Mouse (Mus musculus) ES-Bruce4 (cell line): ENCODE measurements around the gene Fars2.

Source experiments
- CTCF ChIP-seq: IDR thresholded peaks from one replicate; pipeline ENCODE4 v1.8.1; 2011; ENCODE audit warnings: low read depth, low read length
- EP300 ChIP-seq: IDR thresholded peaks from 2 replicates; pipeline ENCODE4 v1.6.1; 2011; ENCODE audit warnings: low read depth, low read length; ENCODE audit not compliant: insufficient read depth
- POLR2A ChIP-seq: IDR thresholded peaks from one replicate; pipeline ENCODE4 v1.8.1; 2011; ENCODE audit warnings: low read length; ENCODE audit not compliant: insufficient read depth

GRCm38 (mm10) chr13:36314218-36314617, 197.0 kb downstream of the Fars2 start:
- no peak for TF ChIP-seq POLR2A
- no peak for TF ChIP-seq CTCF
- TF ChIP-seq EP300 = no peak
